Mouse (Mus musculus) testis, adult 2 months (tissue): ENCODE results near the gene Ngly1.

Experiments used
- CTCF ChIP-seq: fragments of 200-500 bp; IDR thresholded peaks from 2 replicates; pipeline ENCODE4 v1.5.1; 2012; ENCODE audit warnings: low read depth, mild to moderate bottlenecking, inconsistent platforms, low read length, moderate library complexity; ENCODE audit not compliant: control insufficient read depth, insufficient read depth, insufficient replicate concordance
- POLR2A ChIP-seq: fragments of 200-500 bp; IDR thresholded peaks from 2 replicates; pipeline ENCODE4 v1.6.1; 2012; ENCODE audit warnings: low read depth, mild to moderate bottlenecking, inconsistent platforms, low read length, moderate library complexity; ENCODE audit not compliant: control insufficient read depth

- TF ChIP-seq POLR2A (no peak), CTCF (no peak)
Measured at GRCm38 (mm10) chr14:16233515-16233914, 15.6 kb upstream of the Ngly1 start.
